Mouse (Mus musculus): Measurements from ENCODE around the gene Gpr143.
A peak's percentile ranks its signal among the peaks of the same experiment; 100 is the strongest.
"Not testable (repeated sequence)": the region's sequence is repeated elsewhere in the genome, so short reads cannot be mapped to it uniquely, and the experiment has no call there.

Gpr143 gene

GRCm38 (mm10) chrX:152781720-152782403 is at the start of gene Gpr143:
Gene Gpr143, plus strand, starts transcription at chrX:152781921.
- DNase-seq, result peak; percentile 34

GRCm38 (mm10) chrX:152735283-152735682 is 46.4 kb upstream of the Gpr143 start:
- DNase-seq, result no peak

DNA sequence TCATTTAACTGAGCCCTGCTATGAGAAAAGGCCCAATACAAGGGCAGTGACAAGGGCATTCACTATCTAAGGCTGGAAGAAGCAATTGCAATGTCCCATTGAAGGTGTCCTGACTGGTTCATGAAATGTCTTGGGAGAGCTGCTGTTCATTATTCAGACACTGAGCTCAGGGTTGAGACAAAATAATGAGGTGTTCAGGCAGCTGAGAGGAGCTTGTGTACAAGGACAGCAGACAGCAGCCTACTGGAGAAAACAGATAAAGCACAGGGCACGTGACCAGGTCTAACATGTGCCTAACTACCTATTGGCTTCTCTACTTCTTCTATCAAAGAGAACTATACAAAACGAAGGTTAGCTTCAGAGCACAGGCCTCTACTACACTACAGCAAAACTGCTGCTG is 43.5 kb upstream of the Gpr143 start:
- DNase-seq, result peak; percentile 1

GRCm38 (mm10) chrX:152738759-152739368 is 42.9 kb upstream of the Gpr143 start:
- DNase-seq, result peak; percentile 62

DNA sequence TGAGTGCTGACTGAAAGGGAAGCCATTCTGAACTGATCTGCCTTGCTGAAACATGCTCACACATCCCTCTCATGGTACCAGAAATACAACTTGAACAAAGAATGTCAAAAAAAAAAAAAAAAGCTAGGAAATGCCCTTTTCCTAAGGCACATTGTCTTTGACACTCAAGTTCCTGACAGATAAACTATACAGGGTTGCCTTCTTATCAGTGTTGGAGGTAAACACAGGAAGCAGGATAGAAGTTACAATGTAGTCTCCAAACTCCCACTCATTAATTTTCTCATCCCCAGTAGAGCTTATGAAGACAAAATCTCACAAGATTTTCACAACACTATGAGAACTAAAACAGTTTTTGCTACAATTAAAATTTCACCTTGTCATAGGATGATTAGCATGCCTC is 38.1 kb upstream of the Gpr143 start:
- DNase-seq, result no peak

DNA sequence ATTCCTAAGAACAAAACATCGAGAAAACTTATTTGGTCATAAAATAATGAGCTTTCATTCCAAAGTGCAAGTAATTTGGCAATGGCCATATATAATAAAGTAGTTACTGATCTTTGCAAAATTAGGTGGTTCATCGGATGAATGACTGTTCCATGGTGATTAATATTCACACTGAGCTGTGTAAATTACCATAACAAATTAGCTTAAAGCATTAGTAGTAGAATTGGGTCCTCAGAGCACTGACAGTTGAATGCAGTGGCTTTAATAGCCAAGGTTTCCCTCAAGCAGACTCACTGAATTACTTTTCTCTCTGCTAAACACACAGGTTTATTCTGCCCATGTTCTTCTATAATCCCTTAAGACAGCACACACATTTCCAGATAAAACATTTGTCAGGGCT is 35.8 kb upstream of the Gpr143 start:
- DNase-seq, result no peak

DNA sequence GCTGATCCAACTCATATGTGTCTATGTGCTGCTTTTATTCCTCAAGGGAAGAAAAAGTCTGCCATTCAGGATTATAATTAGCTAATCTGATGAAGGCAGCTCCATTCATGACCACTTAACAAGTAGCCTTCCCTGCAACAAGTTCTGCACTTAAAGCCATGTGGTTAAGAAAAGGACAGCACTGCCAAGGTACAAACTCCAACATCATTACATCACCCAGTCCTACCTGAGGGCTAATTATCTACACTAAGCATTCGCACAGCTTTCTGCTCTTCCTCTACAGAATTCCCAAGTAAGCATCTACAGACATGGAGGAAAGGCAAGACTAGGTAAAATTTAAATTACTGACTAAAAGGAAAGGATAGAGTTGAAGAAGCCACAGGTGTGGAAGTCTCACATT is 25.9 kb upstream of the Gpr143 start:
- DNase-seq, result no peak

- DNase-seq, result no peak
These were observed 25.4 kb upstream of the Gpr143 start for GRCm38 (mm10) chrX:152756293-152756692.

DNA sequence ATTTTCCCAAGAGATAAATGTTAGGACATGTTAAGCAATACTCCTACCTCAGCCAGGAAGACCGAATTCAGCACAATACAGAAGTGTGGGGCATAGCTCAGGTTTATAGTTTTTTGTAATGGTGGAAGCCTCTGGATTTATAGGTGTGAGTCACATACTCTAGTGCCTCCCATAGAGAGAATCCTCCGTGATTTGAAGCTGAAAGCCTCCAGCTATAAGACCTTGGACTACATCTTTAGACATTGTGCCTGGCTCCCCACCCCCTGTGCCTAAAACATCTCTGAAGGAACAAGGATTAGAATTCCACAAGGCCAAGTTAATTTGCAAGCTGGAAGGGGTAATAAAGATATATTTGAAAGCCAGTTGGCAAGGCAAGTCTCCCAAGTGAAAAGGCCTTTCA is 19.3 kb upstream of the Gpr143 start:
- no peak for DNase-seq

GRCm38 (mm10) chrX:152762855-152763254 is 18.9 kb upstream of the Gpr143 start:
- no peak for DNase-seq

GRCm38 (mm10) chrX:152764171-152764570 is 17.6 kb upstream of the Gpr143 start:
- DNase-seq, result no peak

GRCm38 (mm10) chrX:152768891-152769599 is 12.7 kb upstream of the Gpr143 start, which contains the start of gene Shroom2:
Gene Shroom2, minus strand, starts transcription at chrX:152769465.
- DNase-seq, result no peak

GRCm38 (mm10) chrX:152769600-152770157 is 12.0 kb upstream of the Gpr143 start:
- peak; percentile 84 for DNase-seq

GRCm38 (mm10) chrX:152788129-152788528 is 6.4 kb downstream of the Gpr143 start:
- no peak for DNase-seq

DNA sequence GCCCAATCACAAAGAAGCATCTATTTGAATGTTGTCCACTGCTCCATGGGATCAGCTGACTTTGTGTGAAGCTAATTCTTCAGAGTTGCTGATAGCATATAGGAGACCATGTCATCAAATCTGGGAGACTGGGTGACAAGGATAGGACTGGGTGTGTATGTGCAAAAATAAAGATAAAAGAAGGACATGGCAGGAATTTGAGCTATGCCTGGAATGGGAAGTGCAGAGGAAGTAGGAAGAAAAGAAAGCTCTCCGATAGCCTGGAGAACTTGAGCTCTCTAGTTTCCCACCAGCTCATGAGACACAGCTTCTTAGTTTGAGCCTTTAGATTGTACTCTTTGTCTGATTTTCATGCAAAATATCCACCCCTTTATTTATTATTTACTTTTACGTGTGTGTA is 6.9 kb downstream of the Gpr143 start:
- DNase-seq, result no peak

GRCm38 (mm10) chrX:152805317-152805716 is 23.6 kb downstream of the Gpr143 start:
- no peak for DNase-seq

- DNase-seq, result no peak
These were observed 31.6 kb downstream of the Gpr143 start for GRCm38 (mm10) chrX:152813339-152813738.

GRCm38 (mm10) chrX:152818996-152819395 is 37.3 kb downstream of the Gpr143 start:
- DNase-seq, result peak; percentile 35

DNA sequence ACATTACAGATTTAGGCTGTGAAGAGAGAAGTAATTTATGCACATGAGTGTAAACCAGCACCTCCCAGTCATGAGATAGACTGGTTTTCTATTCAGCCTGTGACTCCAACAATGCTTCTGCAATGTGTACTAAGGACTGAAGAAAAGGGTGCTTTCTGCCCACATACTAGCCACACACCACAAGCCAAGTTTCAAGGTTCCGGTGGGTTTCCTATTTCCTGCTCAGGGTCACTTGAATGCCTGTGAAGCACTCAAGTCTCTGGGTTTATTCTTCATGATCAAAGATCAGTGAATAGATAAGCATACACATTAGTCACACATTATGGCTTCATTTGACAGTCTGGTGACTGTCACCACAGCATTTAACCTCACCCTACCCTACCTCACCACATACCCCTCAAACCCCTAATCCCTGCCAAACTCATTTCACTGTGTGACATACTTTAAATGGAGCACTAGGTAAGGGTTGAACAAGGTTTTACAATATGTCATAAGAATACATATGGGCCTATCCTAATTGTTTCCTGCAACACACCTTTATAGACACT is 49.4 kb downstream of the Gpr143 start:
- not testable (repeated sequence) for DNase-seq

- DNase-seq, result peak; percentile 56
These were observed 53.2 kb downstream of the Gpr143 start for GRCm38 (mm10) chrX:152834940-152835339.

- no peak for DNase-seq
These were observed 73.5 kb downstream of the Gpr143 start for GRCm38 (mm10) chrX:152855076-152855772.

All from retina, postnatal 1 day (tissue).